ENCODE assay signal across 20 mouse cellular contexts in genomic region chr9:42158652-42159051, GRCm38 (mm10). TPM values are rescaled to one million over a fixed set of nuclear protein-coding genes. Genes with fewer than 3 reads are reported as not detected.
DNase-seq lines count a peak whose midpoint lies in the region; ATAC-seq lines count a peak whose summit lies in the region.
"Had no signal": no experiment of that assay in that cellular context is flagged by ENCODE, and none has a peak within 500 bp of the region (broad histone marks: within the 10 kb centered on the region; RNA-seq: fewer than 3 reads in every experiment).

No protein-coding gene starts in this region.

- H3K27ac ChIP-seq in midbrain, embryonic 11.5 days (ENCODE audit: low read depth, low read length) = no peak overlapping the region
- no peak overlapping the region for H3K27ac ChIP-seq in midbrain, embryonic 15.5 days
- H3K27ac ChIP-seq: embryonic facial prominence, embryonic 13.5 days; heart, embryonic 13.5 days; hindbrain, postnatal 0 days; neural tube, embryonic 12.5 days had no signal

- peak; percentile 39 for DNase-seq in midbrain, embryonic 11.5 days (ENCODE audit: low spot score, missing footprints)
- peak; percentile 3 to 8 for DNase-seq in natural killer cell, adult 2 months (ENCODE audit: low spot score in 2 of 2)
- peak; percentile 11 for DNase-seq in thymus, postnatal 4 days
- DNase-seq in lung, postnatal 4 days = no peak
- DNase-seq in kidney, adult 11 months = no peak
- no peak for DNase-seq in spleen, postnatal 14 days (ENCODE audit: low spot score in 2 of 2)
- DNase-seq: adrenal gland, postnatal 10 days; B cell, adult 2 months; cerebellum, adult 2 months; gastrocnemius, postnatal 10 days; heart, postnatal 4 days; lung, embryonic 14.5 days had no signal

- H3K4me3 ChIP-seq in midbrain, embryonic 11.5 days (ENCODE audit: low read depth, low read length) = no peak overlapping the region
- no peak overlapping the region for H3K4me3 ChIP-seq in midbrain, embryonic 15.5 days
- H3K4me3 ChIP-seq: embryonic facial prominence, embryonic 13.5 days; heart, embryonic 13.5 days; neural tube, embryonic 12.5 days had no signal

- ATAC-seq in midbrain, embryonic 11.5 days (ENCODE audit: low FRiP score) = no peak
- ATAC-seq in midbrain, embryonic 15.5 days (replicated peaks) = no peak
- peak; percentile 96 for ATAC-seq in granulocyte monocyte progenitor cell, adult 5-6 weeks (replicated peaks; ENCODE audit: poor library complexity, severe bottlenecking)
- ATAC-seq: hindbrain, postnatal 0 days; midbrain, embryonic 16.5 days had no signal

- no peak overlapping the region for H3K4me2 ChIP-seq in midbrain, embryonic 11.5 days
- H3K4me2 ChIP-seq in midbrain, embryonic 15.5 days = no peak overlapping the region
- H3K4me2 ChIP-seq: embryonic facial prominence, embryonic 13.5 days; heart, embryonic 13.5 days; lung, embryonic 14.5 days; neural tube, embryonic 12.5 days had no signal

- no peaks in the 10 kb centered on the region for H3K36me3 ChIP-seq in midbrain, embryonic 11.5 days (ENCODE audit: control insufficient read depth, insufficient read depth, low read length)
- H3K36me3 ChIP-seq in midbrain, embryonic 15.5 days (replicated peaks) = no peaks in the 10 kb centered on the region
- H3K36me3 ChIP-seq: embryonic facial prominence, embryonic 13.5 days; heart, embryonic 13.5 days; neural tube, embryonic 12.5 days had no signal

- no peaks in the 10 kb centered on the region for H3K4me1 ChIP-seq in midbrain, embryonic 11.5 days (ENCODE audit: control insufficient read depth, insufficient read depth, low read length)
- H3K4me1 ChIP-seq in midbrain, embryonic 15.5 days = no peaks in the 10 kb centered on the region
- H3K4me1 ChIP-seq: embryonic facial prominence, embryonic 13.5 days; neural tube, embryonic 12.5 days had no signal

- no peaks in the 10 kb centered on the region for H3K9me3 ChIP-seq in midbrain, embryonic 11.5 days (ENCODE audit: control insufficient read depth, low read length)
- H3K9me3 ChIP-seq in midbrain, embryonic 15.5 days = no peaks in the 10 kb centered on the region
- H3K9me3 ChIP-seq: embryonic facial prominence, embryonic 13.5 days; heart, embryonic 13.5 days; neural tube, embryonic 12.5 days had no signal

- no peaks in the 10 kb centered on the region for H3K27me3 ChIP-seq in midbrain, embryonic 11.5 days (ENCODE audit: control insufficient read depth, insufficient read depth, low read length)
- no peaks in the 10 kb centered on the region for H3K27me3 ChIP-seq in midbrain, embryonic 15.5 days (replicated peaks)
- H3K27me3 ChIP-seq: embryonic facial prominence, embryonic 13.5 days; heart, embryonic 13.5 days; neural tube, embryonic 12.5 days had no signal

- H3K9ac ChIP-seq in midbrain, embryonic 11.5 days (ENCODE audit: low read length) = no peak overlapping the region
- no peak overlapping the region for H3K9ac ChIP-seq in midbrain, embryonic 15.5 days
- H3K9ac ChIP-seq: embryonic facial prominence, embryonic 13.5 days; heart, embryonic 13.5 days; lung, embryonic 14.5 days; neural tube, embryonic 12.5 days had no signal

- WGBS in midbrain, embryonic 11.5 days = 83% methylated on average over 5 of the region's 5 CpGs
- 74% methylated on average over 5 of the region's 5 CpGs for WGBS in midbrain, embryonic 15.5 days

RNA-seq across cellular contexts. Expression of gene Sorl1, which starts 34.6 kb away (rescaled TPM):
- 3.1 and 3.8 TPM in 2 replicates for polyA plus RNA-seq in midbrain, embryonic 11.5 days (2014; fragmentation: Nextera tagmentation; extraction: Ambion mirVana)
- 8.1 and 10.1 TPM in 2 replicates for polyA plus RNA-seq in midbrain, embryonic 15.5 days (2015; fragmentation: Nextera tagmentation; extraction: Ambion mirVana)
- total RNA-seq in granulocyte monocyte progenitor cell, adult 5-6 weeks (2014; fragmentation: Nextera tagmentation) = 19.1 and 22.0 TPM in 2 replicates
- total RNA-seq in granulocyte monocyte progenitor cell, adult 5-6 weeks (2017) = 29.8 and 45.2 TPM in 2 replicates
- total RNA-seq: MEL had no signal

Comparison
In these comparisons a context has a peak if more than half of its experiments do, and no peak if none do; other contexts are left out.
1. DNase-seq: peak in midbrain, embryonic 11.5 days (single experiment), natural killer cell, adult 2 months (2 of 2) and thymus, postnatal 4 days (single experiment); none in lung, postnatal 4 days (0 of 2), kidney, adult 11 months (single experiment) and spleen, postnatal 14 days (0 of 2).